Mouse (Mus musculus): Measurements from ENCODE around the gene Chrm5. TPM values are rescaled to one million over a fixed set of nuclear protein-coding genes. Genes with fewer than 3 reads are reported as not detected.

Gene Chrm5
- total RNA-seq (2021) = not detected
- not detected in 2 replicates for polyA plus RNA-seq (2012; rRNA removed)
- long read RNA-seq = 0 reads

DNA sequence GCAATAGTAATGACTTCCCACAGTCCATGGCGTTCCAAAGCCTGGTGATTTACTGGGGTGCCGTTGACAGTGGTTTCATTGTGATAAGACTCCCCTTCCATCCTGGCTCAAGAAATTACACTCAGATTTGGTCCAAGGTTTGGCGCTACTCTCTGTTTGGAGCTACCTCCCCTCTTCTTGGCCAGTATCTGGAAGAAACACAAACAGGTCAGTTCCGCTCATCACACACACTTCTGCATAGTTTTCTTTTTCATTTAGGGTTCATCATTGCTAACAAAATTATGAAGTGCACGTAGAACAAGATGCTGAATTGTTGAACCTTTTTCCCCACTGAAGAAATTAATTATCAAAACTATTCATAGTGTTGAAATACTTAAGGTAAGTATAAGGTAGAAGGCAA lies at the start of gene Chrm5:
Gene Chrm5 (minus strand): TSS at position 101 of the 400 bp plus-strand sequence.
- DNase-seq = no peak

DNA sequence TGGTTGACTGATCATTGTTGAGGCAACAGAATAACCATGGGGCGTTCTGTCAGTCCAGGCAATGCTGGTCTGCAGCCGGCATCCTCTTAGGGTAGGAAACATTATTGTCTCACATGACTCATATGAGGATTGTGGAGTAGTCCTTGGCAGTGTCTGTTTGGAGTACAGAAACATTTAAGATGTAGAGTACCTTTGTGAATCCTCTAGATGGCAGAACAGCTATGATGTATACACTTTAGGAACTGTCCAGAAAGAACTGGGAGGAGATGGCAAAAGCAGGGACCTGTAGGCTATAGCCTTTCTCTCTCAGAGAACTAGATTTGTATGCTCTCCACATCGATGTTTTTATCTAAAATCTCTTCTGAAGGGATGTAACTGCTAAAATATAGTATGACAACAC lies 46.4 kb upstream of the Chrm5 start:
- DNase-seq = no peak

DNA sequence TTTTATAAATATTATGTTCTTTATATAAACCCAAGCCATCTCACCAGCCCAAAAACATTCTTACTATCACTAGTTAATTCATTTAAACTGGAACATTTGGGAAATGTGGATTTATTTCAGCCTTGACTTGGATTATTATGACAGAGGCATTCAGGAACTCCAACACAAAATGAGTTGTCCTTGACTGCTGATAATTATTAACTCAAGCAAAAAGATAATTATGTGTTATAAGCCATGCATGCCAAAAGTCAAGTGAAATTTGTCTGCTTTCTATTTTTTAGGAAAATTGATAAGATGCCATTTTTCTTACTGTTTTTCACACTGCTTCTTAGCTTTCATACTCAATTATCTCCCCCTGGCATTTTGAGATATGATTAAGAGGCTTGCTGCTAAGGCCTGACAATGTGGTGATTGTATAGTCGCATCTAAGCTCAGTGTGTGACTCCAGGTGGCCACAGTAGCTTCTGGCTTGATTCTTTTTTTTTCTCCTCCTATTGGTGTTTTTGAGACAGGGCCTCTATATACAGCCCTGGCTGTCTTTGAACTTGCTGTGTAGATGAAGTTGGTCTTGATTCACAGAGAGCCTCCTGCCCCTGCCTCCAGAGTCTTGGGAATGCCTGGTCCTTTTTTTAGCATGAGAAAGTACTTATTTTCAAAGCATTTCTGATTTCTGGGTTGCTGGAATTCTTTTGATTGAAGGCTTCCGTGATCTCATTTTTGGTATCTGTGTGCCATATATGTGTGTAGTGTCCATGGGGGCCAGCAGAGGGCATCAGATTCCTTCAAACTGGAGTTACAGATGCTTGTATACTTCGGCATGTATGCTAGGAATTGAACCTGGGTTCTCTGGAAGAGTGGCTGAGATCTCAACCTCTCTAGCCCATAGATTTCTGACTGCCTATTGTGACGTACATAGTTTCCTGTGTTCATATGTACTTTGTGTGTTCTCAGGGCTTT lies 40.2 kb upstream of the Chrm5 start:
- DNase-seq = no peak

DNA sequence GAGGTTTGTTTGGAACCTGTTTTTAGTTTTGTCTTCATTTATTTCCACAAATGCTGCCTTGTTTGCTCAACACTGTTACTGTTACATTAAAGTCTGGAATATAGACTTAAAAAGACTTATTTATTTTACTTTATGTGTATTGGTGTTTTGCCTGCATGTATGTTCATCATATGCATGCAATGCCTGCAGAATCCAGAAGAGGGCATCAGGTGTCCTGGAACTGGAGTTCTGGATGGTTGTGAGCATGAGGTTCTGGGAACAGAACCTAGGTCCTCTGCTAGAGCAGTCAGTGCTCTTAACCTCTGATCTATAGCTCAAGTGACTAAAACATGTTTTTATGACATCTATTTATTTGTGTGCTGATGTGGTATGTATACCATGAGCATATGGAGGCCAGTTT lies 38.0 kb upstream of the Chrm5 start:
- no peak for DNase-seq

DNA sequence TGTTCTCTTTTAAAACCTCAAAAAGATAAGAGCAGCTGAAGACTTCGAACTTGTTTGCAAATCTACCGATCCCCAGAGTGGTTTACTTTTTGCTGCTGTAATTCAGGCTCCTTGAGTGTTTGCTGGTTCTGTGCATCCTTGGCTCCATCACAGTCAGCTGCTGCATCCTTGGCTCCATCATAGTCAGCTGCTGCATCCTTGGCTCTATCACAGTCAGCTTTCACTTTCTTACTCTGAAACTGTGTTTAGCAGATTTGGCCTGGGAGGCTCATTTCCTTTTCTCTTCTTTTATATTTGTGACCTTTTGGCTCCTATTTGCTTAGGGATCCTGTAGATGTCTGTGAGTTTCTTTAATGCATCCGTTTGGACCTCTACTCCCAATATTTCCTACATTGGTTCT lies 36.6 kb upstream of the Chrm5 start:
- DNase-seq = no peak

DNA sequence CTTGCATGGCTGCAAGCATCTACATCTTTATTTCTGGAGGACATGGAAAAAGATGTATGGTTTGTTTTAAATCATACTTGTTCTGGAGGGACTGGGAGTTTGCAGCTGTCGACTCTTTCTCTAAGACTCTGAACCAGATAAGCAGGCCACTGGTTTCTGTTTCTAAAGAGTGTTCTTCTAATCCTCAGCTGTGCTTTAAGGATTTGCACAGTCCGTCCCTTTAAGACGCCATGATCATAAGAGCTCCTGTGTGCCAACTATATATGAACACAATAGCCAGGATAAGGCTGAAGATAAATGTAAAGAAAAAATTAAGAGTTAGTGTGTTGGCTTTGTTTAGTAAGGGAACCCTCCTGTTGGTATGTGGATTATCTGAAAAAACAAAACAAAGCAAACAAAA lies 36.2 kb upstream of the Chrm5 start:
- no peak for DNase-seq

DNA sequence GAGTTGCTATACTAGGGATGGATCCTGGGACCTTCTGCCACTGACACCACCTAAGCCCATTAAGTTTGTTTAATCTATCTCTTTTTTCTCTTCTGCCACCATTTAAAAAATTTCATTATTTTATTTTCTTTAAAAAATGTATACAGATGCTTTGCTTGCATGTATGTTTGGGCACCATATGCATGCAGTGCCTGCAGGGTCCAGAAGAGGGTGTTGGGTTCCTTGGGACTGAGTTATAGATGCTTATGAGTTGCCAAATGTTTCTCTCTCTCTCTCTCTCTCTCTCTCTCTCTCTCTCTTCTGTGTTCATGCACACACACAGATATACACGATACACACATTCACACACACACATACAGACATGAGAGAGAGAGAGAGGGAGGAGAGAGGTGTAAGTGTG lies 32.5 kb upstream of the Chrm5 start:
- DNase-seq = no peak

DNA sequence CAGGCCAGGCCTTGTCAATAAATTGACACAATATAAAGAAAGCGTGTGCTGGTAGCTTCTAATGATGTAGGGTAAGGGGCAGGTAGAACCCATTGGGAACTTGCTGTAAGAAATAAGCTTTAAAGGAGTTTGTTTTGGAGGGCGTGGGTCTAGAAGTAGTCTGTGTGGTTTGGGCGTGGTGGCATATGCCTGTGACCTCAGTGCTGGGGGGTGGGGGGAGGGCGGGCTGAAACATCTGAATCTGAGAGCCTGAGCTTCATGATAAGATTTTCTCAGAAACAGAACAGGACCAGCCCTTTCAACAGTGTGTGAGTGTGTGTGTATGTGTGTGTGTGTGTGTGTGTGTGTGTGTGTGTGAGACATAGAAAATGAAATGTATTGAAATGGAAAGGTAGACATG lies 29.6 kb upstream of the Chrm5 start:
- no peak for DNase-seq

DNA sequence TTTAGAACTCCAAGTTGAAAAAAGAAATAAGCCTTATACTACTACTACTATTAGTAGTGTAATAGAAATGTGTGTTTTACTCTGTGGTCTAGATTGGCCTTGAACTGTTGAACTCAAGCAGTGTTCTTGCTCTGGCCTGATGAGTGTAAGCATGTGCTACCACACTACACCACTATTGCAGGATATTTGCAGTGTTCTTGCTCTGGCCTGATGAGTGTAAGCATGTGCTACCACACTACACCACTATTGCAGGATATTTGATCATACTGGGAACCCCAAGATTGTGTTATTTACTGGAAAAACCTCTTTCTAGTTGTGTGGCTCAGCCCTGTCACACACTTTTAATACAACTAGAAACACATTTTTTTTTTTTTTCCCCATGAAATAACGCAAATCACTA lies 26.9 kb upstream of the Chrm5 start:
- DNase-seq = no peak

DNA sequence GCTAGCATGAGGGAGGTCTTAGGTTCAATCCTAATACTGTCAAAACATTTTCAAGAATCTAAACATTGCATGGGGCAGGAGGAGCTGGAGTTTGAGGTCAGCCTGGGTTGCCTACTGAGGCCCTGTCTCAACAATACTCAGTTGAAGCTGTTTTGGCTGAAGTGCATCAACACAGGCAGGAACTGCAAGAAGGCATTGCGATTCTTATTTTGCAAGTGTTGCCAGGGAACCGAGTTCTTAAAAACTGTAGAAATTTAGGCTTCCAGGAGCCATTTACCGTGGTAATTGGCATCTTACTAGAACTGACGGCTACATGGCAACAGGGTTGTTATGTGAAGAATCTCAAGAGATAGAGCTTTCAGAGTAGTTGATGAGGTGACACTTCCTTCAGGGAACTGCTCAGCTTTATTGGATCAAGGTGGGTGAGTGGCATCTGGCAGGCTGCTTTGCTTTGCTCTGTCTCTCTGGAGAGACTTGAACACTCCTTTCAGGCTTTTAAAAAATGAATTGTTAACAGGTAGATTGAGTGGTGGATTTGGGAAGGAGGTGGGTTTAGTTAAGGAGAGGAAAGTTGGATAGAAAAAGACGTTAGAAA lies 26.4 kb upstream of the Chrm5 start:
- DNase-seq = no peak

DNA sequence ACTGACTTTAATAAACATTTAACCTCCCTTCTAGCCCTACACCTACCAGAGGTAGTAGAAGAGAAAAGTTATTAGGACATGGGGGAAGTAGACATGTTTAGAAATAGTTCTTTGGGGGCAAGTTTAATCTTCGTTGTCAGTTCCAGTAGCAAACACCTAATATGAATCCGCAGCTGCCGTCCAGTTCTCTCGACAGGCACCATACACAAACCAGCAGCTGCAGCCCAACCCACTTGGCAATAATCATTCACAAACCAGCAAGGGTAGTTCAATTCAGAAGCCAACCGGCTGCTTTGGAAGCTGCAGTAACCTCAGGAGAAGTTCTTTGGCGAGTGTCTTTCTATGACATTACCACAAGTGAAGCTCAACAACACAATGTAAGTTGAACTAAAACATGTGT lies 23.4 kb upstream of the Chrm5 start:
- DNase-seq = no peak

DNA sequence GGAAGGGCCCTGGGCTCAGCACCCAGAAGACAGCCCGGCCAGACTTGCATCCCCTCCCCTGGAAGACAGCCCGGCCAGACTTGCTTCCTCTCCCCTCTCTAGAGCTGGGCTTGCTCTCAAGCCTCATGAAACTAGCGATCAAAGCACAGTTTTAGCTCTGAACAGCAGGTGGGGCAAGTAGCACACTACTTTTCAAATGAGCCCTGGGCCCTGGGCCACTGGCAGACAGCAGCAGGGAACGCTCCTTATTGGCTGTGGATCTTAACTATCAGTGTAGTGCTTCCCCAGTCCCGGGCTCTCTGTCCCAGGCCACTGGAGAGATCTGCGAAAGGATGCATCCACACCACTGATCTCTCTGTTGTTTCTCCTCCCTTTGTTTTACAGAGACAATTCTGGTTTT lies 20.6 kb upstream of the Chrm5 start:
- peak; percentile 78 for DNase-seq

DNA sequence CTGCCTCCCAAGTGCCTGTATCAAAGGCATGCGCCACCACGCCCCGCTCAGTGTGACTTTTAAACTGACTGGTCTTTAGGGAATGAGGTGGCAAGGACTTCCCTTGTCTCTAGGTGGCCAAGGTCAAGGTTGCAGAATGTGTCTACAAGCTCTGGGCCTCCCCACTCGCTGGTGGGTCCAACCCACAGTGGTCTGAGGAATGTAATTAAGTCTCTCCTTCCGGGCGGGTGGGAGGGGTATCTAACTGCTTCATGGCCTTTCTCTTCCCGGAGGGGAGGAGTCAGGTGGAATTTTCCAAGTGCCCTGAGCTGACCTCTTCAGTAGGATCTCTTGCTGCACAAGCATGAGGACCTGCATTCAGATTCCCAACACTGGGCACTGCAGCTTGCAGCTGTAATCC lies 17.3 kb upstream of the Chrm5 start:
- DNase-seq = no peak

DNA sequence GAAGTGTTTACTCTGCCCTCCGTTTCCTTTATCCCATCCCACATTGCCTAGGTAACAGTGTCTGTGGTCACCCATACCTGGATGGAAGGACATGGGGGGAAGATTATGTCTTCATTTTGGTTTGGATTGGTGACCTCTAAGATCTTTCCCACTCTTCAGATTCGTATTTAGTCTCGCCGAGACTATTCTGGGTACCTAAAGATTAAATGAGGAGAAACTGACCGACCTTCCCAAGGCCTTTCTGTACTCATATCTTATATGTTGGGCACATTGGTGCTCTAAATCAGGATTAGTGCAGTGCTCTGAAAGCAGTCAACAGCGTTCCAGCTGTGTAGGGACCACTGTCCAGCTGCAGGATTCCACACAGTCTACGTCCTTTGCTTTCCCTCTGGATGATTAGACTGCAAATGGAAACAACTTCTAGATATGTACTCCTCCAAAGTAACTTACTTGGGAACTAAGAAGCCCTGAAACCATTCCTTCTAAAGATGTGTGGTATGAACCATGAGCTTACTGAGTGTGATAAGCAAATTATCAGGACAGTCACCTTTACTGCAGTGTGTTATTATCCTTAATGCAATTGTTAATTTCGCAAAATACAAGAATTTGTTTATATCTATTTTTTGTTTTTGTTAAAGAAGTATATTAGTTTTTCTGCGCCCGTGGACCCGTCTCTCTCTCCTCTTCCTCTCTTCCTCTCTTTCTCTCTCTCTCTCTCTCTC lies 13.1 kb upstream of the Chrm5 start:
- no peak for DNase-seq

DNA sequence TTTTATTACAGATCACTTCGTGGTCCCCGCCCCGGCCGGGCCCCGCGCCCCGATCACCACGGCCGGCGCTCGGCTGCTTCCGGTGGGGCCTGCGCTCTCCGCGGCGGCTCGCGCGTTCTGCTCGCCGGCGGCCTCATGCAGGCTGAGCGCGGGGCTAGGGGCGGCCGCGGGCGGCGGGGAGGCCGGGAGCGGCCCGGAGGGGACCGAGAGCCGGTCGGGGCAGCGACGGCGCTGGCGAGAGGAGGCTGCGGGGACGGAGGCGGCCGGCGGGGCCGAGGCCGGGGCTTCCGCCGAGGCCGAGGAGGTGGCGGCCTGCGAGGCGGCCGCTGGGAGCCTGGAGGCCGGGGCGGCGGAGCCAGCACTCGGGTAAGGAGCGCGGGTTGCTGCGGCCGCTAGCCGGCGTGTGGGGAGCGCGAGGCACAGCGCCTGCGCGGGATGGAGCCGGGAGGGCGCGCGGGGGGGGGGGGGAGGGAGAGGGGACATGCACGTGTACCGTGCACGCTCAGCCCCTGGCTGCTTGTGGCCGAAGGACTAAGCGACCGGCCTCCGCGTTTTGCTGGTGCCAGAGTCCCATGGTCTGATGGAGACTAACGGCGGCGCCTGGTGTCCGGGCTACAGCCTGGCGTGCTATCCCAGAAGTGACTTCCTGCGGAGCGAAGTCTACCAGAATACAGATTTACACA lies 12.4 kb upstream of the Chrm5 start, which contains the start of gene Aven:
Gene Aven (plus strand): TSS at position 109 of the 683 bp plus-strand sequence.
- DNase-seq = peak; percentile 94

DNA sequence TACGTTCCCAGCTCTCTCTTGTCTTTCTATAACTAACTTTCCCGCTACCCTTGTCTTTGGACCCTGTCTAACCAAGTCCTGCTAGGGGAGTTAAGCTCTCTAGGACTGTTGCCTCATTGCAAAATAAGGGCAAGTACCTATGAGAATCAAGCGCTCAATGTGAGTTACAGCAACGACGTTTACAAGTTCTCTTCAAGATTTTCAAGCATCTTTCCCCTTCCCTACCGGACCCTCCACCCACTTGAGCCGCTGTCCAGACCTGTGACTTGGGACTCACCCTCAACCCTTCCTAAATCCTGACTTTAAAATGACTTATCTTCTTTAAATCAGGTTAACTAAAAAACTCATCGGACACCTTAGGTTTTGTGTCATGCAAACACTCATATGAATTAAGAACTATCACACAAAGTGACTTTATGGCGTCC lies 11.9 kb upstream of the Chrm5 start:
- no peak for DNase-seq

DNA sequence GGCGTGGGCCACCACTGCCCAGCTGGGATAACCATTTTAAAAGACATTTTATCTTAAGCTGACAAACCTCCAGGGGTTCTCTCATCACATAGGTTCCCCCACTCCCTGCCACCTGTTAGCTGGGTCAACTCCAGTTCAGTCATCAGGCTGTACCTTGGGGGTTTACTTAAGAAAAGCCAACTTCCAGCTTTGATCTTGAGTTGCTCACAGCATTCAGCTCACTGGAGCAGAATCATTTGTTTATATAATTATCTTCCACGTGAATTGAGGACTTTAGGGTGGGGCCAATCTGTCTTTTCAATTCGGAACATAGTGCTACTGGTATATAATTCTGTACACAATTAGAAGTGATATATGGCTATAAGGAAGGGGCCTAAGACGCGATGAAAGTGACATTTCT lies 11.1 kb upstream of the Chrm5 start:
- DNase-seq = no peak

DNA sequence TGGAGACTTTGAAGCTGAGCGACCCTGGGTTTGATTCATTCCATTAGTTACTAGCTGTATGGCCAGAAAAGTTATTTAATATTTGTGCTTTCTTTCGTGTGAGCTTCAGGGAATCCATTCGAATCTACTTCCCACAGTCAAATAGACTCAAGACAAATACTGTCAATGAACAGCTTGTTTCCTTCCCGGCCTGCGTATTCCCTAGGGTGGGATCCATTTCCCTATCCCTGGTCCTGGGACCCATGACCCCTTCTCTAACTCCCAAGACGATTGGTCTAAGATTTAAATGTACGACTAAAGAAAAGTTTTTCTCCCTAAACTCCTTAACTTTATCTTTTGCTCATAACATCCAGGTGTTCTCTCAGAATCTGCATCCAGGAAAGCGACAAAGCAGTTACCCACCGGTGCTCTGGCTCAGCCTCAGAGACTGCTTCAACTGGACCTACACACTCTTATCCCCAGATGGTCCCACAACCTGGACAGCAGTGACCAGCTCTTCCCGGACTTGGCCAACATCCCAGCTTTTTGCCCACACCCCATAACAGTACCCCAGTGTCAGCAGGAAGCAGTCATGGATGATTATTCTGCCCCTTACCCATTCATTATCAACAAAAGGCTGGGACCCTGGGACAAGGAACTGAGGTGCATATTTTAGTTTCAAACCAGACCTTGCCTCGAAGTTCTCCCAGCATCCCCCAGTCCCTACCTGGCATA lies 10.1 kb upstream of the Chrm5 start:
- DNase-seq = no peak

DNA sequence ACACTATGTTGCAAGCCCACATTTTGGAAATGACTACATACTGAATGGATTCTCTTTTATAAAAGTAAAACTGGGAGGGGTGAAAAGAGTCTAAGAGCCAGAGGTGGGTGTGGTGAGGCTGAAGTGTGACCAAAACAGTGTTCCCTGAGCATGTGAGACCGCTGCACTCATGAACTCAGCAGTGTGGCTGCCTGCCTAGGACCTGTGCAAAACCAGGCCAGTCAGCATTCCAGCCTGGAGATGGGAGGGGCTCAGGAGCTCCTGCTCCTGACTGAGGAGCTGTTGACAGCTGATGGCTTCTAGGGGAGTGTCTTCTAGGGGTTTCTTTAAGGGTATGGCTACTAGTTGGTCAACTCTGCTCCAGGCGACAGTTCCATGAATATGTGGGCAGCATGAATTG lies 4.3 kb upstream of the Chrm5 start:
- no peak for DNase-seq

DNA sequence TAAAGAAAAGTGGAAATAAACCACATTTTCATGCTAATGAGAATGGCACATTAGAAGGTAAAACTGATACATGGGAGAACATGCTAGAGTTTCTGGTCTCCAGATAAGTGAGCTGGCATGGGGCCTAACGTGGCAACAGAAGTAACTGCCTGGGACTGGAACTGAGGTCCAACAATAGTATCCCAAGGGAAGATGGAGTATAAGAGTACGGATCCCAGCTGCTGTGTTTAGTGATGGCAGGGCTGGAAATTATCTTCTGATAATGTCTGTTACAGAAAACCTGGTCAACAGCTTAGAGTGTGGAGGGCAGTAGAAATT lies 2.7 kb upstream of the Chrm5 start:
- no peak for DNase-seq

DNA sequence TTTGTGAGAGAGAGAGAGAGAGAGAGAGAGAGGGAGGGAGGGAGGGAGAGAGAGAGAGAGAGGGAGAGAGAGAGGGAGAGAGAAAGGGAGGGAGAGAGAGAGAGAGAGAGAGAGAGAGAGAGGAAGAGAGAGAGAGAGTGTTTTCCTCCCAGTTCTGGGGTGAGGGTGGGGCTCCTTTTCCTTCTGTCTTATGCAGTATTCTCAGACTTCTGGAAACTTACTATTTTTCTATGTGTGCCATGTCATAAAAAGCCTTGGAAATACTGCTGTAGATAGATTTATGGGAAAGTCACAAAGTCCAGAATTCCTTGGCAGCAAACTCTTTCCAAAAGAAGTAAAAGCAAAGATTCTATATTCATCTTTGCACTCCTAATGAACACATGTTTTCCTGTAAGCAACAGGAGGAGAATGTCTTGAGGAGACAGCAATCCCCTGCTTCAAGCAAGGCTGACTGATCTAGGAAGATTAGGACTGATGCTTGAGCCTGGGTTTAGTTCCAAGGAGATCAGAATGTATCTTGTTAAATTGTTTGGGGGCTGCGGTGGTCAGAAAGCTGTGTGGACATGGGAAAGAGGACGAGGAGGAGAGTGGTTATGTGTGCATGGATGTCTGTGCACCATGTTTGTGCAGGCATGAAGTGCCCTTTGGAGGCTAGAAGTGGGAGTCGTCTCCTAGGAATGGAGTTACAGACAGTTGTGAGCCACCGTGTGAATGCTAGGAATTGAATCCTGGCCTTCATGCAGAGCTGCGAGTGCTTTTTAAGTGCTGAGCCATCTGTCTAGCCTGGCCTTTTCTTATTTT lies 2.2 kb upstream of the Chrm5 start:
- DNase-seq = no peak
